Mouse (Mus musculus): ENCODE results near the gene Slc36a1.
A peak's percentile ranks its signal among the peaks of the same experiment; 100 is the strongest.

Gene Slc36a1

DNA sequence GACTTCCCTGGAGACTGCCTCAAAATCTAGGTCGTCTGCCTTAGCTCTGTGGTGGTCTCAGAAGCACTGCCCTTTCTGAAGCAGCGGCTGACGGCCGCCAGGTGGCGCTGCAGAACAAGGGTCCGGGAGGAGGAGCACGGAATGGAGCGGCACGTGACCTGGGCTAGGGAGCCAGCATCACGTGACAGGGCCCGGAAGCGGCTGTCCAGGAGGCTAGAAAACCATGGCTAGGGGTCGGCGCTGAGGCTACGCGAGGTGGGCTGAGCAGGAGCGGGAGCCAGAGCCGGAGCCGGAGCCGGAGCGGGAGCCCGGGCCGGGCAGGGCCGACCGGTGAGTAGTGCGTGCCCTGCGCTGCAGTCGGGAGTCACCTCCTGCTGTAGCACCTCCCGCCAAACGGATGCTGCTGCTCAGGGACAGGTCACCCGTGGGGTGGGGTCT, at the start of gene Slc36a1:
Slc36a1 (plus strand) TSS at position 192 of the 438 bp plus-strand sequence.
- peak; percentile 99 for DNase-seq

DNA sequence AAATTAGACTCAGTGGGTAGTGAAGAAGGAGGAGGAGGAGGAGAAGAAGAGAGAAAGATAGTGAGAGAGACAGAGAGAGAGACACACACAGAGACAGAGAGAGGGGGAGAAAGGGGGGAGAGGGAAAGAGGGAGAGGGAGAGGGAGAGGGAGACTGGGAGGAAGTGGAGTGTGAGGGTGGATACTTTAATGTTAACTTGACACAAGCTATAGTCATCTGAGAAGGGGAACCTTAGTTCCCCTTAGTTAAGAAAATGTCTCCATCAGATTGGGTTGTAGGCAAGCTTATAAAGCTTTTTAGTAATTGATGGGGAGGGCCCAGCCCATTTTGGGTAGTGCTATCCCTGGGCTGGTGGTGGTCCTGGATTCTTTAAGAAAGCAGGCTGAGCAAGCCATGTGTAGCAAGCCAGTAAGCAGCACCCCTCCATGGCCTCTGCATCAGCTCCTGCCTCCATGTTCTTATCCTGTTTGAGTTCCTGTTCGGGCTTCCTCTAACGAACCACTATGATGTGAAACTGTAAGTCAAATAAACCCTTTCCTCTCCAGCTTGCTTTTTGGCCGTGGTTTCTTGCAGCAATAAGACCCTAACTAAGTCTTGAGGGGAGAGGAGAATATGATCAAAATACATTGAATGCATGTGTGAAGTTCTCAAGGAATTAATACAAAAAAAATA, 49.6 kb upstream of the Slc36a1 start:
- DNase-seq, result no peak

DNA sequence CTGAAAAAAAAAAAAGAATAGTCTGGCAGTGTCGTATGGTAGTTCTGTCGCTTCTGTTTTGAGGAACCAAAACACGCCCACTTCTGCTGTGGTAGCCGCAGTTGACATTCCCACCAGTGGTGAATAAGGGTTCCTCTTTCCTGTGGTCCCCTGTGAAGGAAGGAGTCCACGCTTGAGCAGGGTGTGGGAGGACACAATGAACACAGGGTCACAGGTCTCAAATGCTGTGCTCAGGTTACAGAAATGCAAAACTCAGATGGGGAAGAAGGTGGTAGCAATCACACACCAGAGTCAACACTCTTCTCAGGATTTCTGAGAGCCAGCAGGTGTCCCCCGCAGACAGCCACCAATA, 49.1 kb upstream of the Slc36a1 start:
- DNase-seq, result no peak

DNA sequence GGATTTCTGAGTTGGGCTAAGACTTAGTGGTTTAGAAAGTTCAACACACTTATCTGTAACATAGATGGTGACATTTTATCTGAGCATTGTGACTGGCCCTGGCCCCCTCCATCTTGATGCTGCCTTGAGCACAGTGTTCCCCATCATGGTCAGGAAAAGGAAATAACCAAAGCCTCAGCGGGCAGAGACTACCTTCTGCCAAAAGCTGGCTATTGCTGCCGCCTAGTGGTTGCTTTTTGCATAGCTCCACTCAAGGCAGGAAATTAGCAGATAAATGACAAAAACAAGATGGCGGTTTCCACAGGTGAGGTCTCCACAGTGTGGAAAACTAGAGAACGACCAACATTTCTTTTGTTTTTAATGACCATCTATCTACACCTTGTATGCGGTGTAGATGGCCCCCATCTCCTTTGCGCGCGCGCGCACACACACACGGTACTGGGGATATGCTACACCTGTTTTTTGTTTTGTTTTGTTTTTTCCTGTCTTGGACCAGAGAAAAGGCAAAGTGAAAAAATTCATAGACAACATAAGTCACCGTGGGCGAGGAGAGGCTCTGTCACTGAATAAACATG, 45.3 kb upstream of the Slc36a1 start:
- DNase-seq, result peak; percentile 91

DNA sequence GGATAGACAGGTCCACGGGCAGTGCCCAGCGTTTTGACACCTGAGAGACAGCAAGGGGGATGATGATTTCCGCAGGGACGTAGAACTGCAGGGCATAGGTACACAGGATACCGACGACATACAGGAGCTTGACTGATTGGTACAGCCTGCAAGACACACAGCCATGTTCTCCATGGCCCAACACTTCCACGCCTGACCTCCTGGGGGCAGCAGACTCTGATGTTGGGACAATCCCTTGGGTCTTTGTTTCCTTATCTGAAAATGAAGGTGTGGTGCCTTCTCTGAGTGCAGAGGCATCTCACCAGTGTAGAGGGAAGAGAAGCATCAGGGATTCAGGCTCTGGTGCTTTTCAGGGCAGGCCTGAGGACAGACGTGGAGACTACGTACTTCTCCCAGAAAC, 41.5 kb upstream of the Slc36a1 start:
- DNase-seq, result peak; percentile 60

DNA sequence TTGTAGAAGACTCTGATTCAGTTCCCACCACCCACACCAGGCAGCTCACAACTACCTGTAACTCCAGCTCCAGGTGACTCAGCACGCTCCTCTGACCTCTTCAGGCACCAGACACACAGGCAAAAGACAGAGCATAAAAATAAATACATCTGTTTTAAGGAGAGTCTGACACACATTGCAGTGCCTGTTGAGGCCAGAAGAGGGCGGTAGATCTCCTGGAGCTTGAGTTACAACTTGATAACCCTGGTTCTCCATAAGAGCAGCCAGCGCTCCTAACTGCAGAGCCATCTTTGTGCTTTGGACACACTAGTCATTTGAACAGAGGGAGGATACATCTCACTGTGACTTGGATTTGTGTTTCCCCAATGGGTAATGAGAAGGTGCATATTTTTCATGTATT, 39.4 kb upstream of the Slc36a1 start:
- DNase-seq, result peak; percentile 52

DNA sequence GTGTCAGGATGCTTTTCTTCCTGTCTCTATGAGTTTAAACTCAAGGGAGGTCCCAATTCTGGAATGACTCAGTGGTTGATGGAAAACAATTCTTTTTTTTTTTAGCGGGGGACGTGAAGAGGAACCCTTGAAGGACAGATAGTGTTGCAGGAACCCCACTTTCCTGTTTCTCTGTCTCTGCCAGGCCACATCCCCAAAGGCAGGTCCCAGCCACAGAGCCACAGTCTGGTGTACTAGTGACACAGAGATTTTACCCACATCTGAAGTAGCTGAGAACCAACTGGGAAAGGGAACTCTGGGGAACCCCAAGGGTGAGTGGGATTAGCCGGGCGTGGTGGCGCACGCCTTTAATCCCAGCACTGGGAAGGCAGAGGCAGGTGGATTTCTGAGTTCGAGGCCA, 38.4 kb upstream of the Slc36a1 start:
- DNase-seq, result no peak

DNA sequence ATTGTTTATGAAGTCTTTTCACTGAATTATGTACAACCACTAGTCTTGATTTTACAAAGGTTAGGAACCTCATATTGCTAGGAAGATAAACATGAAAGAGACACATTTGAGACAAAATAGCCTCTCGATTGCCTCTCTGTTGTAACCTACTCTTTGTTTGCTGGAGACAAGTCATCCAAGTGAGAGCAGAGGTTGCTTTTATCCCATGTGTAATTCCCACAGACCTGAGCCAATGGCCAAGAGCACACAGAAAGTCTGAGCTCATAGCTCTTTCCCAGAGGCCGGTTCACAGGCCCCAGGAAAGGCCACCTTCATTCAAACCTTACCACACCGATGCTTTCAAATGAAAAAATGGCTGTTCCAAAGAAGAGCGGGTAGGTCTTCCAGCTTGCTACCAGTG, 35.6 kb upstream of the Slc36a1 start:
- no peak for DNase-seq

DNA sequence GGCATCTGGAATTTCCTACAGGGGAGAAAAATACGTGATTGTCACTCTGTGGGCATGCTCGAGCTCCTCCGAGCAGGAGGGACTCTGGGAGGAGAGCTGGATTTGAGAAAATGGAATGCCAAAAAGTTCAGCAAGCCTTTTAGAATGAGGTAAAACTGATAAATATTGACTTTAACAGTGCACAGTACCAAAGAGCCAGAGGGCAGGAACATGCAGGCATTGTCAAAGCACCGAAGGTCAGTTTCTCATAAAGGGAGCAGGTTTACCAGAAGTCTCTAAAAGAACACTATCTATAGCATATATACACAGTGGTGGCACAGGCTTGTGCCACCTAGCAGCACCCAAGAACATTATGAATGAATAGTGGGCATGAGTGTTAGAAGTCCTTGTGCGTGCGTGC, 35.2 kb upstream of the Slc36a1 start:
- no peak for DNase-seq

DNA sequence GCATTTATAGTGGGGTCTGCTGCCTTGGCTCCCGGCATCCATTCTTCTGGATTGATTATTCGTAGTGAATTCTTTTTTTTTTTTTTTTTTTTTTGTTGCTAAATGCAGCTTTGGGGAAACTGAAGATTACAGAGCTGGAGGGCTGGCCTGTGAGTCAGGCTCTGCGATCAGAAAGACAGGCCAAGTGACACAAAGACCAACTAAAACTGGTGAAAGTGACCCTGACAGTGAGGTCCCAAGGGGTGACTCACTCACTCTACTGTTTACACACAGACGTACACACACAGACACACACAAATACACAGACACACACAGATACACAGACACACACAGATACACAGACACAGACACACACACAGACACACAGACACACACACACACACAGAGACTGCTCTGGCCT, 33.6 kb upstream of the Slc36a1 start:
- DNase-seq, result no peak

DNA sequence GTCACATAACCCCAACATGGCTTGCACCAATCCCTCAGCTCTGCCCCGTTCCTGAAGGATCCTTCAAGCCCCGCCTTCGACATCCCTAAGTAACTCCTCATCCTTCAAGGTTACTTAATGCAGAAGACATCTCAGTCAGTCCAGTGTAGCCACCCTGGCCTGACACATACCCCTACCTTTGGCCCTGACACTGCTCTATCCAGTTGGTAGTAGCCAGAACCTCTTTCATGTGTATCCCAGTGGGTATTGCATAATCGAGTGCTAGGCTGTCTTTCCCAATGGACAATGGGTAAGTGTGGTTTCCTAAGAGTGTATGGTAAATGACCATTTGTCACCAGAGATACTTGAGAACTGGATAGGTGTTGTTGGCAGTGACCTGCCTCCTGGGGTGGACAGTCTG, 25.3 kb upstream of the Slc36a1 start:
- DNase-seq, result no peak

DNA sequence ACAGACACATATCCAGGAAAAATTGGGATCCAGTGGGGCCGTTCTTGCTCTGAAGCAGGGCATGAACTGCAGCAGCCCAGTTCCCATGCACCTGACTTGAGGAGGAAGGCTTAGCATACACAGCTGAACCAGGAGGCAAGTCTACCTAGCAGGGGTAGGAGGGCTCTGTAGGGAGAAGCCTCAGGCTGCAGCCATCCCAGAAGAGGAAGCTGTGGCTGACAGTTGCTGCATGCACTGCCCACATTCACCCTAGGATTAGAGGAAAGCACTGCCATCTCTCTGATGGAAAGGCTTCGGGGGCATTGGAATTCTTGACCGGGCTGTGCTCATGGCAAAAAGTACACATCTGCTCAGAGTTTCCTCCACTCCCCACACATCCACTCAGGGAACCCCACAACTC, 24.3 kb upstream of the Slc36a1 start:
- DNase-seq, result no peak

DNA sequence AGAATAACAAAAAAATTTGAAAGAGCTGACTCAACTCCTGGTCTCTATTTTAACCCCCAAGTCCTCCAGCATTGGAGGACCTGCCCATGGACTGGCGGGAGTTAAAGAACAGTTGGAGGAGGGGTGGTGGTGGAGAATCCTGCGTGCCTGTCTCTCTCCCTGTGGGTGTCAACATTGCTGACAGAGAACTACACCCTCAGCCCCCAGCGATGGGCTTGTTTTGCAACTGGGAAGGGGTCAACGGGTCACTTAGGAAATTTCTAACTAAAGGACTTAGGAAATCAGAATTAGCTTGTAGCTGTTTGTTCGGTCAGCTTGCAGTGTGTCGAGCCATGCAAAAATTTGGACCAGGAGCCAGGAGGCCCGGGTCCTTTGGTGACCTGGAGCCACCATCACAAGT, 21.0 kb upstream of the Slc36a1 start:
- no peak for DNase-seq

DNA sequence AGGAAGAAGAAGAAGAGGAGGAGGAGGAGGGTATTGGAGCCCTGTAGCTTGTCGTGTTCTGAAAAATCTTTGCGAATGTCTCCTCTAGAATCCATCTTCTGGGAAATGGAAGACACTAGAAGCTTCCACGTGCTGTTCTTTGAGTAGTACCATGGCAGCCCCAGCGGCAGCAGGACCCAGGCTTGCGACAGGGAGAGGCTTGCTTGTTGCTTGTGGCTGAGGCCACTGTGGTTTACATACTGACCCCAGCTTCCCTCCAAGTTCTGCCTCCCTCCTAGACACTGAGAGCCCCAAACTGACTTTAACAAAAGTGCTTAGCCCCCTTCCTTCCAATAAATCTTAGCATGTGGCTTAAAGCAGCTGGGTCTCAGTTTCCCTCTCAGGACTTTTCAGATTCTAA, 19.9 kb upstream of the Slc36a1 start:
- DNase-seq, result no peak

DNA sequence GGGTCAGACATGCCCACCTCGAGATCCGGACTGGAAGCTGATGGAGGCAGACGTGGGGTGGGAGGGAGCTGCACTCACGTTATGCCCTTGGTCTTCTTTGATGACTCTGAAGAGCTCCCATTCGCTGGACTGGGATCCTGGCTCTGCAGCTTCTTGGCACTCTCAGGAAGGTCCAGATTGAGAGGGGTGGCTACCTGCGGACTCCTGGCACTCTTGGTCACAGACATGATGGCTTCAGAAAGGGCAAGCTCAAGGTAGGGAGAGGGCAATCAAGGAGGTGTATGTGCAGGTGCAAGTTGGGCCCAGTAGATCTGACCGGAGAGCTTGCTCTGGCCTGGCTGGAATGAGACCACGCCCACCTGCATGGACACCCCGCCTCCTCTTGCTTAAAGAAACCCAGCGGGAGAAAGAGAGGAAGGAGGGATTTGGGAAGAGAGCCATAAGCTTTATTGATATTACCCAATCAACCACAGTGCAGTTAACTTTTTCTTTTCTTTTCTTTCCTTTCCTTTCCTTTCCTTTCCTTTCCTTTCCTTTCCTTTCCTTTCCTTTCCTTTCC, 19.3 kb upstream of the Slc36a1 start, which contains the start of gene Slc36a2:
Slc36a2 (minus strand) TSS at position 345 of the 559 bp plus-strand sequence.
- peak; percentile 47 for DNase-seq

DNA sequence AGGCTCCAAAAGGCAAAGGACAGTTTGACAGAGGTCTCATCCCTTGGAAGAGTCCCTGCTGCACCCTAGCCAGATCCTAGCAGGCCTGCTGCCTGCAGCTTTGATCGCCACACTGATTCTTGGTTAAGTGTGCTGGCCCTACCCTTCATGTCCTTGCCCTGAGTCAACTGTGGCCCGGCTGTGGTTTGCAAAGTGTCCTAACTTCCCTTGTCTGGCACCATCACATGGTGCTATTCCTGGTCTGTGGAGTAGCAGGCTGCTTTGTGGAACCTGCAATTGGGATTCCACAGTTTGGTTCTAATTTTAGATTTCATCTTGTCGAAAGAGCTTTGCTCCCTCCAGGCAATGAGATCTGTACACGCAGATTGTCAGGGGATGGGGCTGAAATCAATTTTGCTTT, 16.9 kb upstream of the Slc36a1 start:
- no peak for DNase-seq

DNA sequence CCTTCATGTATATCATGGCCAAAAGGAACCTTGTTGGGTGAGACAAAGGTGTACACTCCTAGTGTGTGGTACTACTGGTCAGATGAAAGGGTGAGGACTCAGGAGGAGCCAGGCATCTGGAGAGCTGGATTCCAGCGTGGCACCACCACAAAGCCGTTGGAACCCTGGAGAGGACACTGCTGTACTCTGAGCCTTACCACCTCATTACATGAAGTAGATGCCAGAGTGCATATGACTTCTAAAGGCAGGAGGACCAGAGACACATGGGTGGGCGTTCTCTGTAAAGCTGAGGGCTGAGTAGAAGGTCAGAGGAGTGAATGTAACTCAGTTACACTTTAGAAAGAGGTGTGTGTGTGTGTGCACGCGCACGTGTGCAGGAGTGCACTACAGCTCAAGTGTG, 16.4 kb upstream of the Slc36a1 start:
- no peak for DNase-seq

DNA sequence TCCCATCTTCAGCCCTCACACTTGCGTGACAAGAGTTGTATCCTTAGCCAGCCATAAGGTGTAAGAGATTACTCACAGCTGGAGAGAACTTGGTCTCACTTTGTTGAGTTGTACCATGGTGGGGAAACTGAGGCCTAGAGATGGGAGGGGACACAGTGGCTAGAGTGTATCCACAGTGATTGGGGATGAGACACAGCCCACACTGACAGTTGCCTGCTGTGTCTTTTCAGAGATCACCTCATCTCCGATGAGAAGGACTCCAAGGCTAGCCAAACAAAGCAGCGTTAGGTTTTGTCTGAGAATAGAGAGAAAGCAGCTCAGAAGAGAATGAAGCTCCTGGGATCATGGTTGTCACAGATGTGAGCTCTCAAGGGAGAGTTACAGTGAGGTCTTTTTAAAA, 13.9 kb upstream of the Slc36a1 start:
- DNase-seq, result no peak

DNA sequence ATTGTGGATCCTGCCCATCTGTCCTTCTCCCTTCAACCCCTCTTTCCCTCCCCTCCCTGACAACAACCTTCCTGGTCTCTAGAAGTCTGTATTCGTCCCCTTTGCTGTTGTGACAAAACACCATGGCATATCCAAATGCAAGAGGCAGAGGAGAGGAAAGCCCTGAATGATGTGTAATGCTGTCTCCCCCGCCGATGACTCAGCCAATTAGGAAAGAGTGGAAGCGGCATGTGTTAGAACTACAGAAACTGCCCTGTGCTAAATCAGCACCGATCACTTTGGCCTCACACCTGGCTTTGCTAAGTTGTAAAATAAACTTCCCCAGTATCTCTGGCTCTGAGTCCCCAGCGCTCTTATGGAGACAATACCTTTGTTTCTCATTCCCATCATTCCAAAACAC, 7.1 kb upstream of the Slc36a1 start:
- DNase-seq, result no peak

DNA sequence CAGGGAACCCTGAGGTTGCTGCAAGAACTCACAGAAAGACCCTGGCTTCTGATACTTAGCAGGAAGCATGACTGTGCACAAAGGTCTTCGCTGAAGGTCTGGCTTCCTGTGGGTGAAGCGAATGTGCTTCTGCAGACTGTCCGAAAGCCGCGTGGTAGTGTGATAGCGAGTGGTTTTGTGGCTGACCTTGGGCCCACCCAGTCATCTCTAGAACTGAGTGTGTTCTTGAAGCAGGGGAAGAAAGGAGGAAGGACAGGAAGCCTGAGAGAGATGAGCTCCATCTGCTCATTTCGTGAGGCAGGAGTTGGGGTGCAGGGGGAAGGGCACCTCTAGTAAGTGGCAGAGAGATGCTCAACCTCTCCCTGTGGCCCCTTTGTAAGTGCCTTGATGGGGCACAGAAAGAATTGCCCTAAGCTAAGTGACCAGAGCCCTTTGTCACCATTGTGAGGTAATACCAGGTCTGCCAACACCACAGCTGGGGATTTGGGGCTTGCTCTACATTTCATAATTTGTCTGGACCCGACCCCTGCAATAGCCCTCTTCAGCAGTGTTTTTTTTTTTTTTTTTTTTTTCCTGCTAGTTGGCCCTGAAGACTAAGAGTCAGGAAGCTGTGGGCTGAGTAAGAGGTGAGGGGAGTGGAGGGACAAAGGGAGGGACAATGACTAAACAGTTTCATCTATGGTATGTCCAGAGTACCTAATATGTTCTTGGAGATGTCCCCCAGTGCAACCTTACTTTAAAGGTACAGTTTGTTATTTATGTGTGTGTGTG, 6.2 kb upstream of the Slc36a1 start:
- no peak for DNase-seq

DNA sequence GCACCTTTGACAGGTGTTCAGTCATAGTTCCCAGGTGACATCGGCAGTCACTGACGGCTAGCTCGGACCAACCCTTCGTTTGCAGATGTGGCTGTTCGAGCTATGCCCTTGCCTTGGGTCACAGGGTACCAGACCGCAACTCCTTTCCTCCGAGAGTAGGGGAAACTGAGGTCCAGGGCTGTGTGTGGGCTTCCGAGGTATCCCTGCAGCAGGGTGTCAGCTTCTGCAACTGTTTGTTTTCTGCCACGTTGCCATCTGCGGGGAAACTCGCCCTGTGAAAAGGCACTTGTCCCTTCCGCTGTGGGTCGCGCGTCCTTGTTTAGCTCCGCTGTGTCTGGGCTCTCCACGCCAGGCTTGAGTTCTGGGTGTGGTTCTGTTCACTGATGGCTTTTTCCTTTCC, 452 bp downstream of the Slc36a1 start:
- DNase-seq, result peak; percentile 53

DNA sequence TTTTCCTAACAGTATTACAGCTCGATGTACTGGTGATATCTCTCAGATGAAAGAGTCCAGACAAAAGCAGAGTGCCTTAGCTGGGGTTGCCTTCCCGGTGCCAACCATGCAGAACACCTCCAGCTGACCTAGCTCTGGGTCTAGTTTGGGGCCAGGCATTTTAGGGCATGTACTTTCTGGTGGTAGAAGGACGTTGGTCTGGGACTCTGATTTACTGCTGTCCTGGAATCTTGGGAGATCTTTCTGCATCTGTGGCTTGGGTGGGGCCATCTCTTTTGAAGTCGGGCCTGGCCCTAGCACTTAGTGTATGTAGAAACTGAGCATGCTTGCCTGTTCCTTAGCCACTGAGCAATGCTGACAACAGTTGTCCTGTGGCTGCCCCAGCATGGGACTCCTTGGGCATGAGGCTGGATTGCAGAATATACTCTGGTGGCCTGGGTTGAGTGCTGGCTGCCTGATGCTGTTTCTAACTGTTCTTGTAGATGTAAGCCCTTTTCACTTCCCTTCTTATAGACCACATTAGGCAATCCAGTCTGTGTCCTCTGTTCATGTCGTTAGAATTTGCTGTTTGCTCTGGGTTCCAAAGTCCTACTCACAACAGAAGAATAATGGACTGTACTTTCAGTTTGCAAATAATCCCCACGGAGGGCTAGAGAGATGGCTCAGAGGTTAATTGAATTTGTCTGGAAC, 4.0 kb downstream of the Slc36a1 start:
- DNase-seq, result no peak

DNA sequence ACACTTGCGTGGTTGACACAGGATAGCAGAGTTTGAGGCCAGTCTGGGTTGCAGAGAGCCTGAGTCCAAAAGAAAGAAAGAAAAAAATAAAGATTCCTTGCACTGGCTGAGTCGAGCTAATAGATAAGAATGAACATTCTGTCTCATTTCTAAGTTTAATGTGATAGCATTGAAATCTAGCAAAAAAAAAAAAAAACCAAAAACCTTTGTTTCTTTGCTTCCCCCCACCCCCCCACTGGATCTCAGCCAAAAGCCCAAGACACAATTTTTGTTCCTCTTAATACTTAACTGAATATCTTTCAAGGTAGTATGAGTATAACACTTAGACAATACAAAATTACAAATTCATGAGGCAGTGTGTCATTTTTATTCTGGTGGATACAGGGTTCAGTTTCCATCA, 4.9 kb downstream of the Slc36a1 start:
- no peak for DNase-seq

Measured in kidney, postnatal 10 days (tissue).